Mouse (Mus musculus) liver, adult 2 months (tissue): ENCODE data around the gene Ccdc167. TPM values are rescaled to one million over a fixed set of nuclear protein-coding genes. Genes with fewer than 3 reads are reported as not detected.

Experiments used
- DNase-seq: peaks from one replicate; pipeline ENCODE4 v3.0.0-alpha.2; 2011; ENCODE audit warnings: low read depth, low spot score; ENCODE audit errors: extremely low read depth
- H3K27ac ChIP-seq: fragments of 200-500 bp; replicated peaks from 2 replicates; pipeline ENCODE4 v1.5.1; 2012; ENCODE audit warnings: low read depth, mild to moderate bottlenecking, control low read depth, inconsistent platforms, low read length; ENCODE audit not compliant: insufficient read depth
- H3K27me3 ChIP-seq: fragments of 200-500 bp; 2 replicates; pipeline ENCODE4 v1.6.1; 2012; ENCODE audit warnings: mild to moderate bottlenecking, moderate library complexity, low read length, inconsistent platforms; ENCODE audit not compliant: control insufficient read depth, insufficient read depth
- H3K36me3 ChIP-seq: fragments of 200-500 bp; 2 replicates; pipeline ENCODE4 v1.6.1; 2012; ENCODE audit warnings: low read length, inconsistent platforms; ENCODE audit not compliant: control insufficient read depth, insufficient read depth
- H3K4me1 ChIP-seq: fragments of 200-500 bp; 2 replicates; pipeline ENCODE4 v1.6.1; 2011; ENCODE audit warnings: low read length; ENCODE audit not compliant: control insufficient read depth, insufficient read depth
- H3K4me3 ChIP-seq: fragments of 200-500 bp; 2 replicates; pipeline ENCODE4 v1.5.1; 2011; ENCODE audit warnings: low read depth, mild to moderate bottlenecking, control low read depth, low read length, moderate library complexity; ENCODE audit not compliant: insufficient read depth
- H3K79me2 ChIP-seq: fragments of 200-500 bp; 2 replicates; pipeline ENCODE4 v1.6.1; 2012; ENCODE audit warnings: inconsistent platforms, mild to moderate bottlenecking, low read length, moderate library complexity; ENCODE audit not compliant: control insufficient read depth, insufficient read depth
- H3K9ac ChIP-seq: fragments of 200-500 bp; 2 replicates; pipeline ENCODE4 v1.6.1; 2012; ENCODE audit warnings: low read depth, mild to moderate bottlenecking, control low read depth, inconsistent platforms, low read length
- CTCF ChIP-seq: fragments of 200-500 bp; IDR thresholded peaks from 2 replicates; pipeline ENCODE4 v1.5.1; 2011; ENCODE audit warnings: low read depth, low read length, control low read depth
- POLR2A ChIP-seq: fragments of 200-500 bp; IDR thresholded peaks from 2 replicates; pipeline ENCODE4 v1.6.1; 2011; ENCODE audit warnings: low read length, control low read depth; ENCODE audit not compliant: insufficient read depth; ENCODE audit errors: extremely low read depth
- WGBS: fragments of 180-500 bp; shearing (Covaris S2); methylation state at CpG from one replicate; pipeline ENCODE4 v1.1.7; 2018; 5-methylcytosine and 5-hydroxymethylcytosine counted together
- polyA plus RNA-seq: library from polyadenylated mRNA; depleted of rRNA; stranded (reverse); fragments of >200 nt; gene quantifications from 2 replicates; pipeline ENCODE4 v1.2.3, GENCODE M21; 2012
- total RNA-seq: library from RNA; depleted of rRNA; stranded (reverse); fragments of >200 nt; gene quantifications from 2 replicates; pipeline ENCODE4 v1.2.3, GENCODE M21; 2014

Gene Ccdc167
- total and polyA plus RNA-seq, 2 experiments = 4.2 to 5.5 TPM

DNA sequence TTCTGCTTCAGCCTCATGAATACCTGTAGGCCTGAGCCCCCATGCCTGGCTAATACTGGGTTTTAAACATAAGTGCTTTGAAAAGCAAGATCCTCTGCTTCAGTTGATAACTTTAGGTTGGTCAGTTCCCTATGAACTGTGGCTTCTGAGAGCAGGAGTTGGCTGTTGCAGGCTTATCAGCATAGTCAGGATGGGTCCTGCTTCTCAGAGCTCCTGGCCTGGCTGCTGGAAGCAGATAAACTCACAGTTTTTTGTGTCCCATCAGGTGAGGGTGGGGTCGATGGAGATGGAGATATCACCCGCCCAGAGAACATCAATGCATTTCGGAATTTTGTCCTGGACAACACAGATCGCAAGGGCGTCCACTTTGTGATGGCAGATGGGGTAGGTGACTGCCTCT, 30.1 kb downstream of the Ccdc167 start:
- H3K4me1 ChIP-seq = no peaks in the 10 kb centered on the region
- no peaks in the 10 kb centered on the region for H3K79me2 ChIP-seq
- 97% methylated on average over 5 of the region's 5 CpGs for WGBS
- H3K9ac ChIP-seq = no peak overlapping the region
- TF ChIP-seq POLR2A (no peak), CTCF (no peak)
- no peak overlapping the region for H3K27ac ChIP-seq
- DNase-seq = no peak
- H3K36me3 ChIP-seq = peaks cover 71% of the 10 kb centered on the region
- H3K27me3 ChIP-seq = no peaks in the 10 kb centered on the region
- no peak overlapping the region for H3K4me3 ChIP-seq

DNA sequence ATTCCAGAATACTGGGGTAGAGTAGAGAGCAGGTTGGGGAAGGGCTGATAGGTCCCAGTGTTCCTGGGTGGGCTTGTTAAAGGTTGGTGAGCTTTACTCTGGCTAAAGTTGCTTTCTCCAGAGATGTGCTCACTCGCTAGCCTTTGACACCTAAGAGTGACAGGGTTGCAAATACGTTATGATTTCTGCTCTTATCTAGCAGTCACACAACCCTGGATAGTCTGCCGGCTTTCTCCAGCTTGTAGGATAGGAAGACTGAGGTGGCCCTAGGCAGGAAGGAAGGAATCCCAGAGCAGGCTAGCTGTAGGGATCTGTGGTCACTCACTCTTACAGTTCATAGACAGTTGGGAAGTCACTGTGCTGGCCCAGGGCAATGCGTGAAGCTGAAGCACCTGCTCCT, 32.6 kb downstream of the Ccdc167 start:
- H3K79me2 ChIP-seq = no peaks in the 10 kb centered on the region
- no peaks in the 10 kb centered on the region for H3K4me1 ChIP-seq
- TF ChIP-seq POLR2A (no peak), CTCF (no peak)
- 94% methylated on average over 4 of the region's 4 CpGs for WGBS
- no peak overlapping the region for H3K4me3 ChIP-seq
- no peak overlapping the region for H3K27ac ChIP-seq
- H3K9ac ChIP-seq = no peak overlapping the region
- H3K27me3 ChIP-seq = no peaks in the 10 kb centered on the region
- peaks cover 74% of the 10 kb centered on the region for H3K36me3 ChIP-seq
- DNase-seq = no peak

DNA sequence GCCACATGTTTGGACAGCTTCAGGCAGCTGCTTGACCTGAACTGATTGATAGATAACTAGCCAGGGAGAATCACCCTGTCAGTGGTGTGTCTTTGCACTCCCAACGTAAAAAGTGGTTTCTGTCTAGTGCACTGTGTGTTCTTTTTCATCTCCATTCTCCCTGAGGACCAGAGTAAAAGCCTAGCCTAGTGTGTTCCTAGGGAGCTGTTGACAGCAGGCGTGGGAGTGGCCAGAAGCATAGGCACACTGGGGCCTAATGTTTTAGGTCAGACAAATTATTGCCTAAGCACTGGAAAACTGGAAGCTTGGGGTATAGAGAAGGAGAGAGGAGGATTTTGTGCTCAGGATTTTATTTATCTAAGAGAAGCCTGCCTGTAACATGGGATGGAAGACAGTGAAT, 33.7 kb downstream of the Ccdc167 start:
- Histone ChIP-seq H3K36me3 (peaks cover 76% of the 10 kb centered on the region), H3K9ac (no peak overlapping the region)
- TF ChIP-seq CTCF (no peak), POLR2A (no peak)

DNA sequence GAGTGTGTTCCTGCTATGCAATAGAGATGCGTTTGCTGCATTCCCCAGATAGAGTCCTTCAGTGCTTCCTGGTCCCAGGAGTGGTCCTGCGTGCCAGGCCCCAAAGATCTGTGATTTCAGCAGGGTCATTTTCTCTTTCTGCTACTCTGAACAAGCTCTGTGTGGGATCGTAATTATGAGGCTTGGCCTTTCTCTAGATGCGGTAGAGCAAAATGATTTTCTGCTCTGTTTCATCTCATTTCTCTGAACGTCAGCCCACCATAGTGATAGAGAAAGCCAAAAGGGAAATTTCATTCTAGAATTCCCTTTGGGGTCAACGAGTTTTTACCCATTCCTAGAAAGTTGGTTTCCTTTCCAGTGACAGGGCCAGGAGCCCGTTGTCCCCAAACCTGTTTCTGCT, 34.6 kb downstream of the Ccdc167 start:
- DNase-seq = no peak
- WGBS = 97% methylated on average over 7 of the region's 7 CpGs
- Histone ChIP-seq H3K27me3 (no peaks in the 10 kb centered on the region), H3K4me3 (no peak overlapping the region), H3K9ac (no peak overlapping the region), H3K4me1 (no peaks in the 10 kb centered on the region), H3K36me3 (peaks cover 78% of the 10 kb centered on the region), H3K79me2 (no peaks in the 10 kb centered on the region), H3K27ac (no peak overlapping the region)
- TF ChIP-seq CTCF = no peak
- no peak for TF ChIP-seq POLR2A

More for the DNA sequence above, 33.7 kb downstream of the Ccdc167 start:
- Histone ChIP-seq H3K27me3 (no peaks in the 10 kb centered on the region), H3K4me3 (no peak overlapping the region), H3K79me2 (no peaks in the 10 kb centered on the region), H3K27ac (no peak overlapping the region), H3K4me1 (no peaks in the 10 kb centered on the region)
- 95% methylated on average over 2 of the region's 2 CpGs for WGBS
- DNase-seq = no peak

DNA sequence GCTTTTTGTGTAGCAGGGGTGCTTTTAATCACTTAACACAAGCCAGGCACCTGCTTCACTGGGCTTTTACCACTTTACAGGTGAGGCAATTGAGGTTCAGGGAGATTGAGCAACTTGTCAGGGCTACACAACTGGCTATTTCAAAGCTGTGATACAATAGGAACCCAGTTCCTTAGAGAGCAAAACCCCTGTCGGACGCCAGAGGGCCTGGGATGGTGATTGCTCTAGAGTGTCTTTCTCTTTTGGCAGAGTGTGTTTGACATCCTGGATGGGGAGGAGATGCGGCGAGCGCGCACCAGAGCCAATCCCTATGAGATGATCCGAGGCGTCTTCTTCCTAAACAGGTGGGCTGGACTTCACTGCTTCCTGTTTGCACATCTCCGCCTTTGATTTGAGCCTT, 35.2 kb downstream of the Ccdc167 start:
- no peaks in the 10 kb centered on the region for H3K79me2 ChIP-seq
- H3K4me3 ChIP-seq = no peak overlapping the region
- peaks cover 79% of the 10 kb centered on the region for H3K36me3 ChIP-seq
- no peak overlapping the region for H3K27ac ChIP-seq
- no peak overlapping the region for H3K9ac ChIP-seq
- no peaks in the 10 kb centered on the region for H3K27me3 ChIP-seq
- H3K4me1 ChIP-seq = no peaks in the 10 kb centered on the region
- WGBS = 98% methylated on average over 9 of the region's 9 CpGs
- TF ChIP-seq CTCF = no peak
- no peak for TF ChIP-seq POLR2A
- DNase-seq = no peak

DNA sequence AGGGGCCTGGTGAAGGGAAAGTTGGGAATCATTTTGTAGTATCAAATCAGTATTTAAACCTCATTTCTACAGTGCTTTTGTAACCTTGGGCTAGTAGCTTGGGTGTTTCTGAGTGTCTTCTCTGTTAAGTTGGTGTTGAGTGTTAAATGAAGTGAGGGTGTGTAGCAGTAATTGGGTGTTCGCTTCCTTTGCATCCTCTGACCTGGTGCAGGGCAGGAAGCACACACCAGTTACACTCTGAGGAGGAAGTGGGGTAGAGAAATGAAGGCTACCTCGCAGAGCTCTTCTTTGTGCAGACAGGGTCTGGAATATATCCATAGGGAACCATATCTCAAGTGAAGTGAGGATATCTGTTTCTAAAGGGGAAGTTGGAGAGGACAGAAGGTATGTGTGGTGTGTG, 35.9 kb downstream of the Ccdc167 start:
- TF ChIP-seq POLR2A = no peak
- TF ChIP-seq CTCF = no peak
- peaks cover 77% of the 10 kb centered on the region for H3K36me3 ChIP-seq
- no peak overlapping the region for H3K9ac ChIP-seq
- no peaks in the 10 kb centered on the region for H3K27me3 ChIP-seq
- no peaks in the 10 kb centered on the region for H3K4me1 ChIP-seq
- H3K4me3 ChIP-seq = no peak overlapping the region
- H3K79me2 ChIP-seq = no peaks in the 10 kb centered on the region
- WGBS = 89% methylated on average over 2 of the region's 2 CpGs
- H3K27ac ChIP-seq = no peak overlapping the region
- DNase-seq = no peak
